Mouse (Mus musculus): Measurements from ENCODE around the gene Cacna2d1.

DNA sequence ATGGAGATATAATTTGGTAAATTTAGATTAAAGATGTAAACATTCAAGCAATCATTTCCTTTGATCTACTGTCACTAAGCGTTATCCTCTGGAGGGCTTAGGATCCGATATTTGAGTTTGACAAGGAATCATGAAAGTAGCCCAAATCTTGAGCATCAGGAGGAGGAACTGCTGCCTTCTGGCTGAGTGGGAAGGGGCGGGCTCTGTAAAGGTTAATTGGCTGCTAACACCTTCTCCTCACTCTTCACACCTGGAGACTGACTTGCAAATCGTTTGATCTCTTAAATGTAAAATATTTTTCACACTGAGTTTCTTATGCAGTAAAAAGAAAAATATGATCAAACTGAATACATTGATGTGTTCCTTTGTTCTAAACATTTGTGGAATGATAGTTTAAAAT is 255.4 kb downstream of the Cacna2d1 start:
- TF ChIP-seq POLR2A (IDR thresholded peaks at IDR 0.05; ENCODE audit: insufficient read length, low read depth) (no peak), SRF (IDR thresholded peaks at IDR 0.05; ENCODE audit: control insufficient read depth, insufficient read length, low read depth) (no peak), E2F4 (IDR thresholded peaks at IDR 0.05; ENCODE audit: insufficient read depth) (no peak), MAX (IDR thresholded peaks at IDR 0.05; ENCODE audit: low read depth) (no peak), REST (IDR thresholded peaks at IDR 0.05; ENCODE audit: insufficient read depth, insufficient read length) (no peak), MYOD1 (IDR thresholded peaks at IDR 0.05; ENCODE audit: control insufficient read depth in 1 of 3, insufficient read length in 2 of 3, low read depth in 2 of 3) (no peak), MYOG (IDR thresholded peaks at IDR 0.05; ENCODE audit: control insufficient read depth in 1 of 3, insufficient read depth in 1 of 3, insufficient read length in 2 of 3, low read depth in 2 of 3) (no peak), TCF3 (IDR thresholded peaks at IDR 0.05; ENCODE audit: insufficient read length, low read depth) (no peak), TCF12 (IDR thresholded peaks at IDR 0.05; ENCODE audit: insufficient read depth, poor library complexity, severe bottlenecking) (no peak), CEBPB (IDR thresholded peaks at IDR 0.05; ENCODE audit: insufficient read depth, poor library complexity, severe bottlenecking) (no peak), USF1 (IDR thresholded peaks at IDR 0.05; ENCODE audit: low read depth) (no peak)
